Mouse (Mus musculus): Measurements from ENCODE around the gene Nt5dc2. TPM values are rescaled to one million over a fixed set of nuclear protein-coding genes. Genes with fewer than 3 reads are reported as not detected.

The Nt5dc2 gene
- total and polyA plus RNA-seq, 3 experiments, result 136 to 572 (median 213) TPM

DNA sequence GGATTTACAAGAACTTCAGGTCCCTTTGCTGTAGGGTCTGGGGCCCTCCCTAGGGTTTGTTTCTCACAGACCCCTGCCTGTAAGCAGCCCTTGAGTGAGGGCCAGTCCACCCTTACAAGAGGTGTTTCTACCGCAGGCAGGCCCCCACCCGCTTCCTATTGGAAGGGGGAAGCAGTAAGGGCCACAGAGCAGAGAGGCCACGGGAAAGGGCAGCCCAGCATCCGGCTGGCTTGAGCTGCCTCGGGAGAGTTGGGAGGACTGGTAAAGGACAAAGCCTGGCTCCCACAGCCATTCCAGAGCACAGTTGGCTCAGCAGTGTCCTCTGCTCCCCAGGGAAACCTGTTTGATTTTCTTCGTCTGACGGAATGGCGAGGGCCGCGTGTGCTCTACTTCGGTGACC is 6.9 kb downstream of the Nt5dc2 start:
- no peaks in the 10 kb centered on the region; the same call in 1 of the 2 replicates for H3K27me3 ChIP-seq (ENCODE audit: insufficient read depth, low read length)
- DNase-seq (ENCODE audit: low spot score), result no peak
- ATAC-seq (ENCODE audit: extremely low read depth, insufficient number of reproducible peaks, low FRiP score, poor library complexity, severe bottlenecking), result no peak
- peaks cover 98% of the 10 kb centered on the region for H3K36me3 ChIP-seq (replicated peaks)
- H3K9me3 ChIP-seq (replicated peaks), result 0 out of 2 replicates have a peak, but pooled peaks cover 3% of the 10 kb centered on the region
- H3K4me3 ChIP-seq (ENCODE audit: low read depth, low read length), result no peak overlapping the region
- TF ChIP-seq TAL1 (conservative IDR thresholded peaks at IDR 0.05; ENCODE audit: low read depth, low read length), result no peak
- no peak for TF ChIP-seq GATA2 (IDR thresholded peaks at IDR 0.05; ENCODE audit: borderline replicate concordance, low read depth, low read length)
- TF ChIP-seq POLR2AphosphoS5 (IDR thresholded peaks at IDR 0.05; ENCODE audit: insufficient replicate concordance, low read depth, low read length), result no peak
- TF ChIP-seq GATA1 (IDR thresholded peaks at IDR 0.05; ENCODE audit: borderline replicate concordance, low read length), result no peak
- no peak for TF ChIP-seq CTCF (IDR thresholded peaks at IDR 0.05; ENCODE audit: low read depth, low read length)
- H3K4me1 ChIP-seq (ENCODE audit: insufficient read depth, low read depth, low read length), result peaks cover 69% of the 10 kb centered on the region

DNA sequence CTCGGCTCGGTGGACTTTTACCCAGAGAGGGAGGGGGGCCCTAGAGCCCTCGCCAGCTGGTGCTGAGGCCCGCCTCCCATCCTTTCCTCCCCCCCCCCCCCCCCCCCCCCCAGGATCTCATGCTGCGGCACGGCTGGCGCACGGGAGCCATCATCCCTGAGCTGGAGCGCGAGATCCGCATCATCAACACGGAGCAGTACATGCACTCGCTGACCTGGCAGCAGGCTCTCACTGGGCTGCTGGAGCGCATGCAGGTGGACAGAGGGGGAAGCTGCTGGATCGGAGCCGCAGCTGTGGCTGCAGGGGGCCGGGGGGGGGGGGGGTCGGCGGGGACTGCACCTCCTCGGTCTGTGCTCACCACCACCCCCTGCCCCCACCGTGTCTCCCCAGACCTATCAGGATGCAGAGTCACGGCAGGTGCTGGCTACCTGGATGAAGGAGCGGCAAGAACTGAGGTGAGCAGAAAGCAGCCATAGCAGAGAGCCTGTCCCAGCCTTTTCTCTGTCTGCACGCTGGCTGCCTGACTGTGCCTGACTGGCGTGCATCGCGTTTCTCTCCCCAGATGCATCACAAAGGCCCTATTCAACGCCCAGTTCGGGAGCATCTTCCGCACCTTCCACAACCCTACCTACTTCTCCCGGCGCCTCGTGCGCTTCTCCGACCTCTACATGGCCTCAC is 7.5 kb downstream of the Nt5dc2 start:
- peaks cover 67% of the 10 kb centered on the region for H3K4me1 ChIP-seq (ENCODE audit: insufficient read depth, low read depth, low read length)
- H3K4me3 ChIP-seq (ENCODE audit: low read depth, low read length), result 0 out of 2 replicates have a peak overlapping the region, but pooled peaks have one; percentile 20
- TF ChIP-seq TAL1 (conservative IDR thresholded peaks at IDR 0.05; ENCODE audit: low read depth, low read length), result no peak
- TF ChIP-seq GATA2 (IDR thresholded peaks at IDR 0.05; ENCODE audit: borderline replicate concordance, low read depth, low read length), result no peak
- no peak for TF ChIP-seq GATA1 (IDR thresholded peaks at IDR 0.05; ENCODE audit: borderline replicate concordance, low read length)
- no peak for TF ChIP-seq CTCF (IDR thresholded peaks at IDR 0.05; ENCODE audit: low read depth, low read length)
- H3K27me3 ChIP-seq (ENCODE audit: insufficient read depth, low read length), result peaks cover under 1% of the 10 kb centered on the region; the same call in 1 of the 2 replicates
- ATAC-seq (ENCODE audit: extremely low read depth, insufficient number of reproducible peaks, low FRiP score, poor library complexity, severe bottlenecking), result no peak
- no peak for DNase-seq (ENCODE audit: low spot score)
- 0 out of 2 replicates have a peak, but pooled peaks cover 3% of the 10 kb centered on the region for H3K9me3 ChIP-seq (replicated peaks)
- peaks cover 96% of the 10 kb centered on the region for H3K36me3 ChIP-seq (replicated peaks)

DNA sequence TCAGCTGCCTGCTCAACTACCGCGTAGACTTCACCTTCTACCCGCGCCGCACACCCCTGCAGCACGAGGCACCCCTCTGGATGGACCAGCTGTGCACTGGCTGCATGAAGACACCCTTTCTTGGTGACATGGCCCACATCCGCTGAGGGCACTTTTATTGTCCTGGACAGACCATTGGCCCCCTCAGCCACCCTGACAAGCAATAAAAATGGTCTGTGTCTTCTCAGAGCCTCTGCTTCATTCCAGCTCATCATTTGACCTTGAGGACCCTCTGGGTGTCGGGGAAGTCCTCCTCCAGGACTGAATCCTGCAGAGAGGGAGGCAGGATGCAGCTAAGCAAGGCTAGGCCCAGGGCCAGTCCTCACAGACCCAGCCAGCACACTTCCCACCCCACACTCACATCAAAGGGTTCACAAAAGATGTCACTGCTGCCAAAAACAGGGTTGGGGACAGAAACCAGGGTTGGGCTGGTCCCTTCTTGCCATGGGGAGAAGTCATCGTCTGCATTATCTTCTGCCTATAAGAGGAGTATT is 8.1 kb downstream of the Nt5dc2 start:
- Histone ChIP-seq H3K36me3 (replicated peaks) (peaks cover 90% of the 10 kb centered on the region), H3K9me3 (replicated peaks) (0 out of 2 replicates have a peak, but pooled peaks cover 3% of the 10 kb centered on the region), H3K4me1 (ENCODE audit: insufficient read depth, low read depth, low read length) (peaks cover 61% of the 10 kb centered on the region), H3K4me3 (ENCODE audit: low read depth, low read length) (0 out of 2 replicates have a peak overlapping the region, but pooled peaks have one; percentile 20), H3K27me3 (ENCODE audit: insufficient read depth, low read length) (peaks cover 4% of the 10 kb centered on the region; the same call in 1 of the 2 replicates)
- ATAC-seq (ENCODE audit: extremely low read depth, insufficient number of reproducible peaks, low FRiP score, poor library complexity, severe bottlenecking) (no peak), DNase-seq (ENCODE audit: low spot score) (no peak)
- TF ChIP-seq TAL1 (conservative IDR thresholded peaks at IDR 0.05; ENCODE audit: low read depth, low read length) (no peak), GATA2 (IDR thresholded peaks at IDR 0.05; ENCODE audit: borderline replicate concordance, low read depth, low read length) (no peak), GATA1 (IDR thresholded peaks at IDR 0.05; ENCODE audit: borderline replicate concordance, low read length) (no peak), POLR2AphosphoS5 (IDR thresholded peaks at IDR 0.05; ENCODE audit: insufficient replicate concordance, low read depth, low read length) (no peak), CTCF (IDR thresholded peaks at IDR 0.05; ENCODE audit: low read depth, low read length) (no peak)

DNA sequence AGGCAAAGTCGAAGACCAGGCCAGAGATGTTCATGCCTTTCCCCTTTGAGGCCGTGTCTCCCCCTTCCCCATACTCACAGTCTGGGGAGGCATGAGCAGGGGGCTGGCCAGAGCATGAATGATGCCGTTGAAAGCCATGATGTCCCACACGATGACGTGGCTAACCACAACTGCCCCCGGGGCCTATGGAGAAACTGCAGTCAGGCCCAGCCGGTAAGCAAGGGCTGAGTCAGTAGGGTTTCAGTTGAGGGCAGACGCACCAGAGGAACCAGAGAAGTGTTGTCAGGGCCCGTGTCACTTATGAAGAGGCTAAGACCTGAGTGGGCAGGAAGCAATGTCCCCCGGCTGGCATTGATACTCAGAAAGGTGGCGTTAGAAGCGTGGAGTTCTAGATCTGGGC is 8.8 kb downstream of the Nt5dc2 start:
- peaks cover 83% of the 10 kb centered on the region for H3K36me3 ChIP-seq (replicated peaks)
- no peak for TF ChIP-seq GATA2 (IDR thresholded peaks at IDR 0.05; ENCODE audit: borderline replicate concordance, low read depth, low read length)
- no peak for TF ChIP-seq CTCF (IDR thresholded peaks at IDR 0.05; ENCODE audit: low read depth, low read length)
- TF ChIP-seq GATA1 (IDR thresholded peaks at IDR 0.05; ENCODE audit: borderline replicate concordance, low read length), result no peak
- TF ChIP-seq POLR2AphosphoS5 (IDR thresholded peaks at IDR 0.05; ENCODE audit: insufficient replicate concordance, low read depth, low read length), result no peak; the same call in 1 of the 2 replicates
- TF ChIP-seq TAL1 (conservative IDR thresholded peaks at IDR 0.05; ENCODE audit: low read depth, low read length), result no peak

DNA sequence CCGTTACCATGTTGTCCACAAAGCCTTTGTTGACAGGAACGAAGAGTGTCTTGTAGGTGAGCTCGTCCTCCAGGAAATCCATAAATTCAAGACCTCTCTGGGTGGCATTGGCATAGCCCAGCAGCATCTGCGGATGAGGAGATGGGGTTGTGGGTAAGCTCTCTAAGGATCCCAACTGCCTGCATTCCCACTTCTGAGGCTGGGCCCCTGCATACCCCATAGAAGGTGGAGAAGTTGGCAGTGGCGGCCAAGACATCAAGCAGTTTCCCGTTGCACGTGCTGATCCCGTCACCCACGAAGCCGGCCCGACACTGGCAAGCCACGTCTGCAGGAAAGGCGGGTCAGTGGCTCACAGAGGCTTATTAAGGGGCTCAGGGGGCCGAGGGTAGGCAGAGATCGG is 9.3 kb downstream of the Nt5dc2 start:
- H3K4me1 ChIP-seq (ENCODE audit: insufficient read depth, low read depth, low read length), result peaks cover 50% of the 10 kb centered on the region
- TF ChIP-seq GATA1 (IDR thresholded peaks at IDR 0.05; ENCODE audit: borderline replicate concordance, low read length), result no peak
- TF ChIP-seq POLR2AphosphoS5 (IDR thresholded peaks at IDR 0.05; ENCODE audit: insufficient replicate concordance, low read depth, low read length), result no peak
- no peak for TF ChIP-seq GATA2 (IDR thresholded peaks at IDR 0.05; ENCODE audit: borderline replicate concordance, low read depth, low read length)
- no peak for TF ChIP-seq CTCF (IDR thresholded peaks at IDR 0.05; ENCODE audit: low read depth, low read length)
- no peak for TF ChIP-seq TAL1 (conservative IDR thresholded peaks at IDR 0.05; ENCODE audit: low read depth, low read length)
- no peak for ATAC-seq (ENCODE audit: extremely low read depth, insufficient number of reproducible peaks, low FRiP score, poor library complexity, severe bottlenecking)
- no peak for DNase-seq (ENCODE audit: low spot score)
- H3K27me3 ChIP-seq (ENCODE audit: insufficient read depth, low read length), result peaks cover 11% of the 10 kb centered on the region
- no peak overlapping the region for H3K4me3 ChIP-seq (ENCODE audit: low read depth, low read length)
- H3K9me3 ChIP-seq (replicated peaks), result 0 out of 2 replicates have a peak, but pooled peaks cover 3% of the 10 kb centered on the region
- peaks cover 78% of the 10 kb centered on the region for H3K36me3 ChIP-seq (replicated peaks)

More for the DNA sequence above, 8.8 kb downstream of the Nt5dc2 start:
- no peak overlapping the region for H3K4me3 ChIP-seq (ENCODE audit: low read depth, low read length)
- ATAC-seq (ENCODE audit: extremely low read depth, insufficient number of reproducible peaks, low FRiP score, poor library complexity, severe bottlenecking) (no peak), DNase-seq (ENCODE audit: low spot score) (no peak)
- H3K4me1 ChIP-seq (ENCODE audit: insufficient read depth, low read depth, low read length), result peaks cover 54% of the 10 kb centered on the region
- H3K9me3 ChIP-seq (replicated peaks), result 0 out of 2 replicates have a peak, but pooled peaks cover 3% of the 10 kb centered on the region
- H3K27me3 ChIP-seq (ENCODE audit: insufficient read depth, low read length), result peaks cover 6% of the 10 kb centered on the region

DNA sequence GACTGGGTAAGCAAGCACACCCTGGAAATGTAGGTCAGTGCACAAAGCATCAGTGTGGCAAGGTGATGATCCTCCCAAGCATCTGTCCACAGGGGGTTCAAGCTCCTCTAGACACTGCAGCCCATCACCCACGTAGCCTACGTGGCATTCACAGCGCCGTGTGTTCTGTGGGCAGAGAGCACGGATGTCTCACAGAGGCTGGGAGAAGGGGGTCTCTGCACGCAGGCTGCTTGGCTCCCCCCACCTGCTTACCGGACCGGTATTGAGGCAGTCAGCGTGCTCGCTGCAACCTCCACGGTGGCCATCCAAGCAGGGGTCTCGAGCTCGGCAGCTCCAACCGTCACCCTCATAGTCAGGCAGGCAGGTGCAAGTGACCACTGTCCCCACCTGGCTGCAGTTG is 10.2 kb downstream of the Nt5dc2 start:
- peaks cover 70% of the 10 kb centered on the region for H3K36me3 ChIP-seq (replicated peaks)

More for the DNA sequence above, 10.2 kb downstream of the Nt5dc2 start:
- Histone ChIP-seq H3K27me3 (ENCODE audit: insufficient read depth, low read length) (peaks cover 20% of the 10 kb centered on the region), H3K4me1 (ENCODE audit: insufficient read depth, low read depth, low read length) (peaks cover 42% of the 10 kb centered on the region), H3K9me3 (replicated peaks) (0 out of 2 replicates have a peak, but pooled peaks cover 3% of the 10 kb centered on the region), H3K4me3 (ENCODE audit: low read depth, low read length) (peak overlapping the region; percentile 21; the same call in 1 of the 2 replicates)
- no peak for TF ChIP-seq GATA2 (IDR thresholded peaks at IDR 0.05; ENCODE audit: borderline replicate concordance, low read depth, low read length)
- ATAC-seq (ENCODE audit: extremely low read depth, insufficient number of reproducible peaks, low FRiP score, poor library complexity, severe bottlenecking) (no peak), DNase-seq (ENCODE audit: low spot score) (no peak)

Data from G1E (cell line).